22 mouse cellular contexts compared by ENCODE assay signal in genomic region chr1:157028682-157029081, GRCm38 (mm10).
DNase-seq lines count a peak whose midpoint lies in the region; ATAC-seq and TF ChIP-seq lines count a peak whose summit lies in the region.
"Had no signal": no experiment of that assay in that cellular context is flagged by ENCODE, and none has a peak within 500 bp of the region (broad histone marks: within the 10 kb centered on the region; RNA-seq: fewer than 3 reads in every experiment).

No protein-coding gene starts in this region.

- TF ChIP-seq EP300 in CH12.LX (IDR thresholded peaks at IDR 0.05; ENCODE audit: low read length): no peak

- peak; percentile 43; the same call in 1 of the 2 replicates for ATAC-seq in kidney, embryonic 15.5 days (replicated peaks; ENCODE audit: low FRiP score)
- ATAC-seq: activated CD4-positive, CD25-positive, alpha-beta regulatory T cell, adult 4 months; forebrain, embryonic 13.5 days; forebrain, embryonic 15.5 days; forebrain, postnatal 0 days; Patski had no signal

- no peak overlapping the region for H3K9ac ChIP-seq in kidney, embryonic 15.5 days
- peak overlapping the region; percentile 69 for H3K9ac ChIP-seq in CH12.LX (ENCODE audit: insufficient read depth, low read depth)
- H3K9ac ChIP-seq: embryonic facial prominence, embryonic 13.5 days; embryonic facial prominence, embryonic 15.5 days; forebrain, embryonic 13.5 days; forebrain, embryonic 15.5 days; forebrain, postnatal 0 days had no signal

- dilution Hi-C loops in CH12.LX (cut with MboI; ENCODE audit: extremely low pct_ligation_motif_present, extremely low pct_unique_long_range_greater_than_20kb, low sequenced_read_pairs): no loop called here

- H3K27ac ChIP-seq in kidney, embryonic 15.5 days: no peak overlapping the region
- peak overlapping the region; percentile 70 for H3K27ac ChIP-seq in CH12.LX (ENCODE audit: insufficient read depth, low read depth)
- H3K27ac ChIP-seq in bone marrow, adult 2 months (ENCODE audit: control insufficient read depth, insufficient read depth, low read depth, low read length, poor library complexity): peak overlapping the region; percentile 22; the same call in 1 of the 2 replicates
- H3K27ac ChIP-seq: embryonic facial prominence, embryonic 13.5 days; embryonic facial prominence, embryonic 15.5 days; forebrain, embryonic 13.5 days; forebrain, embryonic 15.5 days had no signal

- no peak overlapping the region for H3K4me3 ChIP-seq in kidney, embryonic 15.5 days (replicated peaks)
- H3K4me3 ChIP-seq in CH12.LX (replicated peaks in 1 of 3; ENCODE audit: low read depth in 2 of 3, low read length in 2 of 3, poor library complexity in 1 of 3): peak overlapping the region in 1 of 3 experiments; percentile 27
- H3K4me3 ChIP-seq in bone marrow, adult 2 months (replicated peaks; ENCODE audit: control insufficient read depth, low read depth, low read length): no peak overlapping the region
- H3K4me3 ChIP-seq: embryonic facial prominence, embryonic 13.5 days; embryonic facial prominence, embryonic 15.5 days; forebrain, embryonic 13.5 days; forebrain, embryonic 15.5 days had no signal

- H3K27me3 ChIP-seq in kidney, embryonic 15.5 days: no peaks in the 10 kb centered on the region
- H3K27me3 ChIP-seq in CH12.LX (replicated peaks): no peaks in the 10 kb centered on the region
- H3K27me3 ChIP-seq: embryonic facial prominence, embryonic 13.5 days; embryonic facial prominence, embryonic 15.5 days; forebrain, embryonic 13.5 days; forebrain, embryonic 15.5 days; Patski had no signal

- no peaks in the 10 kb centered on the region for H3K9me3 ChIP-seq in kidney, embryonic 15.5 days (replicated peaks)
- no peaks in the 10 kb centered on the region for H3K9me3 ChIP-seq in CH12.LX (replicated peaks; ENCODE audit: low read length)
- H3K9me3 ChIP-seq: embryonic facial prominence, embryonic 13.5 days; embryonic facial prominence, embryonic 15.5 days; forebrain, embryonic 13.5 days; forebrain, embryonic 15.5 days; G1E had no signal

- no peak for TF ChIP-seq CTCF in CH12.LX (conservative IDR thresholded peaks at IDR 0.05 in 1 of 2, IDR thresholded peaks at IDR 0.05 in 1 of 2; ENCODE audit: low read depth in 2 of 2, low read length in 2 of 2)
- no peak for TF ChIP-seq CTCF in bone marrow, adult 2 months (IDR thresholded peaks at IDR 0.05; ENCODE audit: control insufficient read depth, insufficient read depth, low read length)

- H3K79me2 ChIP-seq in CH12.LX (replicated peaks; ENCODE audit: control insufficient read depth, extremely low read depth, insufficient read depth, poor library complexity, severe bottlenecking): no peaks in the 10 kb centered on the region

- in situ Hi-C loops in CH12.LX (cut with MboI; ENCODE audit: low pct_ligation_motif_present, low pct_unique_long_range_greater_than_20kb, low sequenced_read_pairs): no loop called here

- peaks cover 5% of the 10 kb centered on the region for H3K4me1 ChIP-seq in kidney, embryonic 15.5 days
- peaks cover 32 to 48% of the 10 kb centered on the region in 2 experiments for H3K4me1 ChIP-seq in CH12.LX (ENCODE audit: control insufficient read depth in 1 of 2, insufficient read depth in 2 of 2)
- peaks cover 3% of the 10 kb centered on the region; the same call in 1 of the 2 replicates for H3K4me1 ChIP-seq in bone marrow, adult 2 months (ENCODE audit: control insufficient read depth, insufficient read depth, low read length)
- H3K4me1 ChIP-seq: embryonic facial prominence, embryonic 13.5 days; embryonic facial prominence, embryonic 15.5 days; forebrain, embryonic 13.5 days; forebrain, embryonic 15.5 days had no signal

- WGBS in kidney, embryonic 15.5 days: 95% methylated on average over 3 of the region's 3 CpGs
- WGBS in bone marrow, adult 2 months: 75% methylated on average over 3 of the region's 3 CpGs

- H3K4me2 ChIP-seq in kidney, embryonic 15.5 days: no peak overlapping the region
- peak overlapping the region; percentile 63 for H3K4me2 ChIP-seq in CH12.LX (ENCODE audit: insufficient read depth, low read depth, poor library complexity, severe bottlenecking)
- H3K4me2 ChIP-seq: embryonic facial prominence, embryonic 13.5 days; embryonic facial prominence, embryonic 15.5 days; forebrain, embryonic 13.5 days; forebrain, embryonic 15.5 days had no signal

- no peak for TF ChIP-seq POLR2A in CH12.LX (IDR thresholded peaks at IDR 0.05; ENCODE audit: low read depth, low read length)
- no peak for TF ChIP-seq POLR2A in bone marrow, adult 2 months (IDR thresholded peaks at IDR 0.05; ENCODE audit: borderline replicate concordance, control insufficient read depth, low read depth, low read length)

- H3K36me3 ChIP-seq in kidney, embryonic 15.5 days: no peaks in the 10 kb centered on the region
- H3K36me3 ChIP-seq in CH12.LX (replicated peaks in 1 of 2; ENCODE audit: control insufficient read depth in 1 of 2, insufficient read depth in 1 of 2, low read length in 1 of 2): no peaks in the 10 kb centered on the region
- H3K36me3 ChIP-seq: embryonic facial prominence, embryonic 13.5 days; embryonic facial prominence, embryonic 15.5 days; forebrain, embryonic 15.5 days; G1E had no signal

- no peak for DNase-seq in kidney, adult 8-10 months
- no peak for DNase-seq in CH12.LX (ENCODE audit: extremely low read depth)
- no peak for DNase-seq in thymus, postnatal 4 days
- DNase-seq in cerebellum, adult 9-11 months: no peak
- DNase-seq: adrenal gland, postnatal 10 days; adrenal gland, postnatal 25 days; cerebellum, adult 11-12 months; cerebellum, adult 2 months; cerebellum, adult 9-10 months; cerebellum, postnatal 14 days; cerebellum, postnatal 36 days; embryo, embryonic 11 days; forebrain, postnatal 0 days had no signal

- TF ChIP-seq RAD21 in CH12.LX (IDR thresholded peaks at IDR 0.05; ENCODE audit: low read depth, low read length): no peak

TF ChIP-seq in CH12.LX, 34 proteins besides CTCF, POLR2A, EP300 and RAD21:
- no peak for TF ChIP-seq SIN3A (IDR thresholded peaks at IDR 0.05; ENCODE audit: low read length)
- TF ChIP-seq UBTF (IDR thresholded peaks at IDR 0.05; ENCODE audit: low read depth, low read length): no peak
- peak; percentile 79 for TF ChIP-seq ZKSCAN1 (IDR thresholded peaks at IDR 0.05; ENCODE audit: borderline replicate concordance, low read depth, low read length)
- no peak for TF ChIP-seq MAX (IDR thresholded peaks at IDR 0.05; ENCODE audit: low read length)
- TF ChIP-seq CHD2 (IDR thresholded peaks at IDR 0.05; ENCODE audit: low read length): no peak
- no peak for TF ChIP-seq USF2 (conservative IDR thresholded peaks at IDR 0.05; ENCODE audit: low read depth, low read length)
- no peak for TF ChIP-seq HCFC1 (IDR thresholded peaks at IDR 0.05; ENCODE audit: low read depth, low read length)
- no peak for TF ChIP-seq ZC3H11A (IDR thresholded peaks at IDR 0.05; ENCODE audit: low read depth, low read length)
- TF ChIP-seq MXI1 (IDR thresholded peaks at IDR 0.05; ENCODE audit: low read depth, low read length): peak; percentile 42; the same call in 1 of the 2 replicates
- no peak for TF ChIP-seq E2F4 (IDR thresholded peaks at IDR 0.05; ENCODE audit: insufficient replicate concordance, low read depth, low read length)
- TF ChIP-seq PAX5 (IDR thresholded peaks at IDR 0.05; ENCODE audit: low read length): no peak
- TF ChIP-seq NRF1 (IDR thresholded peaks at IDR 0.05; ENCODE audit: low read depth, low read length): no peak
- no peak for TF ChIP-seq POLR2AphosphoS2 (IDR thresholded peaks at IDR 0.05; ENCODE audit: low read depth, low read length)
- 0 out of 2 replicates have a peak, but pooled peaks have one; percentile 51 for TF ChIP-seq MYC (IDR thresholded peaks at IDR 0.05; ENCODE audit: low read depth, low read length)
- no peak for TF ChIP-seq BHLHE40 (IDR thresholded peaks at IDR 0.05; ENCODE audit: low read depth, low read length)
- no peak for TF ChIP-seq ELF1 (IDR thresholded peaks at IDR 0.05; ENCODE audit: low read depth, low read length)
